Mouse (Mus musculus) gastrocnemius, adult 8-10 months (tissue): ENCODE data around the gene B4galt4. TPM values are rescaled to one million over a fixed set of nuclear protein-coding genes. Genes with fewer than 3 reads are reported as not detected.

ENCODE experiments used
- total RNA-seq, 4 experiments: library from RNA; stranded (reverse); gene quantifications; 2 replicates each; pipeline ENCODE4 v1.2.4; 2022

Gene B4galt4
- total RNA-seq, 4 experiments from 2014 or later = 2.3 to 3.5 (median 2.9) TPM

Other genes starting within 250 kb of the B4galt4 start
- gene Timmdc1, start 219.6 kb upstream of the B4galt4 start, total RNA-seq = 10 to 100 TPM; 42.4 to 50.3 (median 43.5) TPM
- 10 to 100 TPM in 3 of 4 experiments, 1 to 10 TPM in 1; 8.9 to 11.1 (median 10.5) TPM for gene Poglut1, start 192.0 kb upstream of the B4galt4 start, total RNA-seq
- gene Tmem39a, start 183.6 kb upstream of the B4galt4 start, total RNA-seq = 10 to 100 TPM; 14.0 to 19.3 (median 15.5) TPM
- gene Arhgap31, start 29.0 kb upstream of the B4galt4 start, total RNA-seq = 10 to 100 TPM in 2 of 4 experiments, 1 to 10 TPM in 2; 9.3 to 14.3 (median 11.0) TPM
- gene Upk1b, start 58.1 kb downstream of the B4galt4 start, total RNA-seq = not detected
- not detected for gene 4930435E12Rik, start 86.5 kb downstream of the B4galt4 start, total RNA-seq
- gene Igsf11, start 150.4 kb downstream of the B4galt4 start, total RNA-seq = under 1 TPM; 0.08 to 0.19 (median 0.13) TPM